Mouse (Mus musculus): ENCODE measurements around the gene Filip1. TPM values are rescaled to one million over a fixed set of nuclear protein-coding genes. Genes with fewer than 3 reads are reported as not detected.

Gene Filip1
- total RNA-seq, 2 experiments from 2014 or later: 17.8 to 20.9 TPM

DNA sequence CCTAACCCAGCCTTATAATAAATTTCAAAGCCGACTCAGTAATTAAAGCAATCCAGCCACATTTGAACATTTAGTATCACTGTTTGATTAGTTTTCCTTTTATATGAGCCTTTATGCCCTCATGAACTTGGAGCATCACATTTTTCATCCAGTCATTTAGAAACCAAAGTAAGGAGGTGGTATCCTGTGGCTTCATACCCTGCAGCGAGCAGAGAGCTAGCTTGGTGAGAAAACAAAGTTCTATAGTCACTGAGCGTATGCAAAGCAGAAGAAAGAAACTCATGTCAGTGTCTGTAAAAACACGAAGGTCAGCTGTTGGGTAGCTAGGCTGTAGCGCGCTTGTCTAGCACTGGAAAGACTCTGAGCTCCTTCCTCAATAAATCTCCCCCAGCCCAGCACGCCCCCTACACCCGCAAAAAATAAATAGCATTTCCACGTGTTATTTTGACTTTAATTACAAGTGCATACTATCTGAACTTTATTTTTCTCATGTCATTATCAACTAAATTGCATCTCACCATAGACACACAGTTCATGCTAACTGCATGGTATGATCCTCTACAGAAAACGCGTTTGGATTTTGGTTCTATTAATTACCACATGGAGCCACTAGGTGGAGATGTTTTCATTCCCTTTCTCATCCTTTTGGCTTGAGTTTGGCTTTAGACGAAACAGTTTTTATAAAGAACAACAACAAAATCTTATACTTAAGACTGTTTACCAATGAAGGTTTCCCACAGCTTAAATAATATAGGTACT, 206.2 kb downstream of the Filip1 start:
- peak; percentile 60 to 68 for DNase-seq (ENCODE audit: low spot score in 2 of 2)
- intact Hi-C loops (cut with DNase I): loop anchor here (1.0 kb wide), 1 partner anchor 196 kb away; no protein-coding TSS in a partner anchor

DNA sequence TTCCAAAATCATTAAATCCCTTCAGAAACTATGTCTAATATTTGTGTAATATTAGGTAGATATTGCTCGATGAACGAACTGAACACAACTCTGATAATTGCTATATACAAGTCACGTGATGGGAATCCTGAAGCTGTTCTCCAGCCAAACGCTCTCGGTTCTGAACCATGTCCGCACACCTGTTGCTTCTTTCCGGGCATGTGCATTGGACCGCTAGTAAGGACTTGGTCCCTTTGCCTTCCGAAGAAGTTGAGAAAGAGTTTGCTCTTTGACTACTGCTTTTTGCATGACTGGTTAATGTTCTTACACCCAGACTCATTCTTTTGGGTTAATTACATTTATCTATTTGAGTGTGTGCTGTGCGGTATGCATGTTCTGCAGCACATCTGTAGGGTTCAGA, 207.2 kb downstream of the Filip1 start:
- intact Hi-C loops (cut with DNase I): no loop called here
- DNase-seq (ENCODE audit: low spot score in 2 of 2): no peak

DNA sequence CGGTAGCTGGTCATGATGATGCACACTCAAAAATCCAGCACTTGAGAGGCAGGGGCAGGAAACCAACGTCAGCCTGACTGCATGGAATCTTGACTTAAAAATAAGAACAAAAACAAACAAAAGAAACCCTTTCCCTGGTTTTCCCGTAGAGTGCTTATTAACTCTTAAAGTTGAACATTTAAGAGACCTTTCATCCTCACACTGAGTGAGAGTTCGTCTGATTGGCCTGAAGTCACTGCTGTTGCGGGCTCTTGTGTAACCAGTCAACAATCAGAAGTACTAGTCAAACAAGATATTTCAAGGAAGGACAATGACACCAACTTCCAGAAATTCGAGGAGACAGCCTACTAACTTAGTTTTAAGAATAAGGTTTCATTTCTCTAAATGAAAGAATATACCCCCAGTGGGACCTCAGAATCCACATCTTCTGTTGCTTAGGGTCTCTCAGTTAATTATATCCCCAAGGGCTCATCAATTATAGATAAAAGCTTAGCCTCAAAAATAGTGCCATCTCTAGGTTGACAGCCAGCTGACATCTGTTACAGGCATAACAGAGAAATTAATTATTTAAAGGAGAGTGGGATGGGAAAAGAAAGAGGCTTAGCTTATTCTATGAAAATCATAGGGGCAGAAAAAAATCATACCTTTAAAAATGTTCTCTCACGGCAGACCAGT, 216.1 kb downstream of the Filip1 start:
- no peak for DNase-seq (ENCODE audit: low spot score in 2 of 2)
- intact Hi-C loops (cut with DNase I): no loop called here

DNA sequence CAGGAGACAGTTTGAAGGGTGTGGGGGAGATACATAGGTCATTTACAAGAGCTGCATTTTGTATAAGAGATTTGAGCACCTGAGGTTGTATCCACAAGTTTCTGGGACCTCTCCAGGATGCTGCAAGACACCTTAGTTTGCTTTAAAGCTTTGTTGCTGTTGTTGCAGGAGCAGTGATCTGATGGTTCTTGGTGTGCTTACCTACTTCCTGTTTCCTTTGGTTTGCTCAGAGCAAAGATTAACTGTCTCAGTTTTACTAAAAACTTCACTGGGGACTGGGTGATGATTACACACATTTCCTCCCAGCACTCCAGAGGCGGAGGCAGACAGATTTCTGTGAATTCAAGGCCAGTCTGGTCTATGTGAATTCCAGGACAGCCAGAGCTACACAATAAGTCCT, 217.6 kb downstream of the Filip1 start:
- DNase-seq (ENCODE audit: low spot score in 2 of 2): no peak
- intact Hi-C loops (cut with DNase I): no loop called here

DNA sequence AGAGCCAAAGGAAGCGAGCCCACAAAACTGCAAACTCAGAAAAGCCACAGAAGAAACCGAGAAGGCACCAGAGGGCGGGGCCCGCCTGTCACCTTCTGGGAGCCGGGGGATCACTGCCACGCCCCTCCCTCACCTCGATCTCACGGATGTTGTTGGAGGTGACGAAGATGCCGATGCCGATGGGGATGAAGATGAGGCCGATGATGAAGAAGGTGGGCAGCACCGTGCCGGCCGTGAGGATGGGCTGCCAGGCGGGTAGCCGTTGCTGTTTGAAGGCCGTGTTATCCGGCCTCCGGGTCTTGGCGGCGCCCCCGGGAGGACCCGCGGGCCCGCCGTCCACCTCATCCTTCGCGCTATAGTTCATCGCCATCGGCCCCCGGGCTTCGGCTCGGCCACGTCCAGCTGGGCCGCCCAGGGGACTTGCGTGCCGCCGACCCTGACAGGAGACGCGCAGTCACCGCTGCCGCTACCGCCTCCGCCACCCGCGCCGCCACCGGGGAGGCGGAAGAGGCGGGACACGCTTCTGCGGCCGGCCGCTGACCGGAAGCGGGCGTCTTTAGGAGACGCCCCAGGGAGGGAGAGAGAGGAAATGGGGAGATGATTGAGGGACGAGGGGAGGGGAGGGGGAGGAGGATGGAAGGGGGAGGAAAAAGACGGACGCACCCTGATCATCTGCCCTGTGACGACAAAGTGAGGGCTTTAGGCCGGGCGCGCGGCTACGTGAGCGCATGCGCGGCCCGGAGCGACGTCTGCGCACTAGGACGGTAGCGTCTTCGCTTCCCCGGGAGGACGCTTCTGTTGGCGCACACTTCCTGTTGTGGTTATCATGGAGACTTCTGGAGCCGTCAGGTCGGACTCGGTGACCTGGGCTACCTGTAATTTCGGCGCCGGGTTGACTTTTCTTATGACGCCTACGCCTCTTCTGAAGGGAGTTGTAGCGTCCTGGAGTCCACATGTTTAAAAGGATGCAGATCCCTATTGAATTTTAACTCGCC, 219.5 kb downstream of the Filip1 start, which contains the start of gene Tmem30a:
Tmem30a (minus strand) TSS at position 667 of the 995 bp plus-strand sequence.
- peak; percentile 96 to 98 for DNase-seq (ENCODE audit: low spot score in 2 of 2)
- intact Hi-C loops (cut with DNase I): no loop called here

DNA sequence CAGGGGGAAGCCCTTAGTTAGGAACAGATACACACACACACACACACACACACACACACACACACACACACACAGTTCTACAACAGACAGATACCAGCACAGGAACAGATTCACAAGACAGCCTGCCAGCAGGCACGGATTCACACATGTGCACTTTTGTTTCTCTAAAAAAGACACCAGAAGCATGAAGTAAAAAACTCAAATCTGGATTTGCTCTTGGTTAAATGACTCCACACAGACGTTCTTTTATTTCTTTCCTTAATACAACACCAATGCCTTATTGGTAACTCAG, 226.9 kb downstream of the Filip1 start:
- intact Hi-C loops (cut with DNase I): no loop called here
- DNase-seq (ENCODE audit: low spot score in 2 of 2): peak; percentile 38 to 82

DNA sequence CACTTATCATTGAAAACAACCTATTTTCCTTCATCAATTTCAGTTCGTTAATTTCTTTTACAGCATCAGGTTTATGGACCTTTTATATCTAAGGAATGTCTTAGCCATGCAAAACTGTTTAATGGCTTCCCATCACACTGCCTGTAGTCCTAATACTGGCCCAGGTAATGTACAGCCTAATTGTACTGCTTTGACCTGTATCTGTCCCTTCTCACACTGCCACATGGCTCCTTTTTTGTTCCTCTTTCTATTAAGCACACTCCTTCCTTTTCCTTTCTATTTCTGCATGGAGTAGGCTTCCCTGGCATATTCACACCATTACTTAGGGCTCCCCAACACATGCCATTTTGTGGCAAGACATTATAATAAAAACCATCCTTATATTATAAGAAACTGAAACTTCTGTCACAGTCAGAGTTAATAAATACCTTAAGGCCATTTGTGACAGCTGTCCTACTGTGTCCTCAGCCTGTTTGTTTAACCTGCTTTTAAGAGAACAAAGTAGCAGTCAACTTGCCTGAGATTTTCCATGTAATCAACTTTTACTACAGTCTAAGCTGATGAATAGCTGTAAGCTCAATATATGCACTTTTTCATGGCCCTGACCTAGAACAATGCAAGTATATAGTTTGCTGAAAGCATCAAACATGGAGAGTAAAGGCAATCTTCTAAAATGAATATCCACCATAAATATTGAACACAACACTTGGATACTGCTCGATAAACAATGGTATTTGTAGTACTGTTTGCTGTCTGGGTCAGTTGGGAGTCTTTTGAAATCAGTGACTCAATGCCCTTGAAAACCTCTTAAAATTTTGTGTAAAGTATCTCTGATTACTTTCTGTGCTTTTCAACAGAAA, 227.5 kb downstream of the Filip1 start:
- intact Hi-C loops (cut with DNase I): no loop called here

DNA sequence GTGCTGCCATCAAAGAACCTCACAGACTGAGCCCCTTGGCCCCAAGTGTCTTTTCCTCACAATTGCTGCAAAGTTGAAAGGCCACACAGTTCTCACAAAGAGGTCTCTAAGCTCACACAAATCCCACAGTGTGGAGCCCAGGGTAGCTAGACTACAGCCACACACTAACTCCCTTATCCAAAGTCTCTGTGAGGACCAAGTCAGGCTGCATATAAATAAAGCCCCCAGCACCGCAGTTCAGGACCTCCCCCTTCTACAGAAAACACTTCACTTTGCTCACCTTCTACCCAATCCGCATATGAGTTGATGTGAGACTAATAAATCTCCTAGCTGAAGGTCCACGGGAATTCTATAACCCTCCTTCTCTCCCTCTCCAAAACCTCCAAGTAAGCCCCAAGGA, 228.2 kb downstream of the Filip1 start:
- intact Hi-C loops (cut with DNase I): no loop called here

More for the DNA sequence above, 227.5 kb downstream of the Filip1 start:
- no peak for DNase-seq (ENCODE audit: low spot score in 2 of 2)

DNA sequence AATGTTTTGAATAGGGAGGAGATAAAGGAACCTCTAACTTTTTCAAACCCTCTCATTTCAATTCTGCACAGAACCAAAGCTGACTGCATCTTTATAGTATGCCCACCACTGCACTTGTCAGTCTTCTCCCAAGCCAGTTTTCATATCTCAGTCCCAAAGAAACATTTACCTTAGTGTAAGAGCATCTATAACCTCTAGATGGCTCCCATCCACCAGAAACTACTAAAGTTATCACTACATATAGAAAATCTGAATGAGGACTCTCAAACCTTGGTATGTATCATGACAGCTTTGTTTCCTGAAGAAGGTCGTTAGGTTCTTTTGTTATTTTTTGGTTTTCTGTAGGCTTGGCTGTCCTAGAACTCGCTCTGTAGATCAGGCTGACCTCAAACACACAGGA, 233.3 kb downstream of the Filip1 start:
- DNase-seq (ENCODE audit: low spot score in 2 of 2): peak in 1 of 2 experiments; percentile 20
- intact Hi-C loops (cut with DNase I): no loop called here

More for the DNA sequence above, 228.2 kb downstream of the Filip1 start:
- no peak for DNase-seq (ENCODE audit: low spot score in 2 of 2)

DNA sequence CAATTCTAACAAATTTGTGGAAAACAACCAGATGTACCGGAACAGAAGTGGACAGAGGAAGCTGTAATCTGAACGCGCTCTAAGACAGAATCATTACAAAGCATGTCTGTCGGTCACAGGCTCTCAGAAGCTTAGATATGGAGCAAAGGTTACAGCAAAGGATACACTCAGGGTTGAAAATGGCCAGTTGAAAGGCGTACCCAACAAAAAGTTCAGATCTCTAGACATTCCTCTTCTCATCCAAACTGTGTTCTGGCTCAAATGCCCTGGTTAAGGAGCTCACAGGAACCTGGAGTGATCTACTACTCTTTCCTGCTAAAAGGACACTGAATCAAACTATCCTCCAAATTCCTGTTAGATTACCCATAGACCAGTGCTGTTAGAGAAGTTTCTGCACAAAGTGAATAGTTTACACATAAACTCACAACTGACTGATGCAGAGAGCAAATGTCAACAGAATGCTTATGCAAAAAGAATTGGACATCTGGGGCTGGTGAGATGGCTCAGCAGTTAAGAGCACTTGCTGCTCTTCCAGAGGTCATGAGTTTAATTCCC, 245.6 kb downstream of the Filip1 start:
- intact Hi-C loops (cut with DNase I): no loop called here
- no peak for DNase-seq (ENCODE audit: low spot score in 2 of 2)

DNA sequence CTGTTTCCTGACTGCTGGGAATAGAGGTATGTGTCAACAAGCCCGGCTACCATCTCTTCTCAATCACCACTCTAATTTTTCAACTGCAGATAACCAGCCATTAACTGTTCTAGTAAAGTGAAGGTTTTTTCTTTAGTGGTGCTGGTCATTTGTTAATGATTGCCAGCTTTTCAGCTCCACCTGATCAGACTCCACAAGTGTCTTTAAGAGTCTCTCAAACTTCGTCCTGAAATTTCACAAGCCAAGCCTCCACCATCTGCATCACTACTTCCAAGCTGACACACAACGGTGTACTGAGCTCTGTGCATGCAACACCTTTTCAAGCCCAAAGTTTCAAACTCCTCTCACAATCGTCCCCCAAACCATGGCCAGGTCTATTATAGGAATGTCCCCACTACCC, 247.3 kb downstream of the Filip1 start:
- DNase-seq (ENCODE audit: low spot score in 2 of 2): no peak
- intact Hi-C loops (cut with DNase I): no loop called here

Other genes starting within 250 kb of the Filip1 start
- gene Tmem30a, start 219.3 kb downstream of the Filip1 start, total RNA-seq (2021): 100 to 1,000 TPM; 234 to 235 TPM
- 10 to 100 TPM; 95.9 to 97.9 TPM for gene Senp6, start 54.1 kb upstream of the Filip1 start, total RNA-seq (2021)
- 10 to 100 TPM; 57.5 to 60.0 TPM for gene Myo6, start 152.2 kb upstream of the Filip1 start, total RNA-seq (2021)